Mouse (Mus musculus) E14TG2a.4 (cell line): ENCODE measurements around the gene Slc9a3r1.

Source experiments
- CTCF ChIP-seq: conservative IDR thresholded peaks from 2 replicates; pipeline ENCODE4 v1.5.1; 2014; ENCODE audit warnings: low read length
- POU5F1 ChIP-seq: IDR thresholded peaks from 2 replicates; pipeline ENCODE4 v1.6.1; 2014; ENCODE audit warnings: low read length, borderline replicate concordance

- no peak for TF ChIP-seq CTCF
- no peak for TF ChIP-seq POU5F1
Observed at GRCm38 (mm10) chr11:115223451-115223850, 60.3 kb downstream of the Slc9a3r1 start.
